Mouse (Mus musculus) layer of hippocampus, postnatal 14 days (tissue): ENCODE measurements around the gene Abca2. TPM values are rescaled to one million over a fixed set of nuclear protein-coding genes. Genes with fewer than 3 reads are reported as not detected.

ENCODE experiments used
- DNase-seq, 2 experiments: peaks; one replicate each; pipeline ENCODE4 v3.0.0; 2021 to 2022; ENCODE audit warnings: low spot score in 2 of 2, mixed read lengths in 1 of 2
- total RNA-seq, 2 experiments: library from RNA; stranded (reverse); gene quantifications; 2 replicates each; pipeline ENCODE4 v1.2.3; 2021

Abca2 gene
- total RNA-seq, 2 experiments from 2014 or later, result 140 to 141 TPM

DNA sequence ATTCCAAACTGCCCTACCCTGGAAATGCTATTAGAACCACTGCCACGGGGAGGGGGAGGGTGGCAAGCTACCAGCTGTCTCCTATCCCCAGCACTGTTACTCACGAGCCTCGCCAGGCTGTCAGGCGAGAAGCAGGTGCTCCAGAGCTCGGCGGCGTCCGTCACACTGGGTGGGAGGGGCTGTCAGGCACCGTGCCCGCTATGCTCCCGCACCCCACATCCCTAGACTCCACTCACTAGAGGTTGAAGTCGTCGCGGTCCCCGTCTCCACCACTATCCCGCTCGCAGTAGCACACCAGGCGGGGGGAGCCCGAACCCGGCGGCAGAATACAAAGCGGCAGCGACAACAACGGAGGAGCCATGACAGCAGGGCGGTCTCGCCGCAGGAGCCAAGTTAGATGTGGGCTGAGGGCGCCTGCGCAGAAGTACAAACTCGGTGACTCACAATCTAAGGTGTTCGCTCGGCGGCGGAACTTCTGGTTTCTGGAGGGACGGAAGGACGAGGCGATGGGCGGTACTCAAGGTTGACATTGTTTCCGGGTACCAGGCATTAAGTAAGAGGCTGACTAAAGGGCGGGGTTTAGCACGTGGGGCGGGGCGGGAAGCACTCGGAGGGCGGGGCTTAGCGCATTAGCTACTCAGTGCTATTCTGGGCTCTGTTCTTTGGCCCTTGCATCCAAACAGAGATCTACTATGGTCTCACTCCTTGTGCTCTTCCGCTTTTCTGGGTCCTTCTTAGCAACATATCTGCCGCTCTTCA, 32.2 kb downstream of the Abca2 start, which contains the start of gene Paxx:
TSS of gene Paxx (minus strand) at position 544 of the 759 bp plus-strand sequence.
- DNase-seq, result peak; percentile 91 to 93

DNA sequence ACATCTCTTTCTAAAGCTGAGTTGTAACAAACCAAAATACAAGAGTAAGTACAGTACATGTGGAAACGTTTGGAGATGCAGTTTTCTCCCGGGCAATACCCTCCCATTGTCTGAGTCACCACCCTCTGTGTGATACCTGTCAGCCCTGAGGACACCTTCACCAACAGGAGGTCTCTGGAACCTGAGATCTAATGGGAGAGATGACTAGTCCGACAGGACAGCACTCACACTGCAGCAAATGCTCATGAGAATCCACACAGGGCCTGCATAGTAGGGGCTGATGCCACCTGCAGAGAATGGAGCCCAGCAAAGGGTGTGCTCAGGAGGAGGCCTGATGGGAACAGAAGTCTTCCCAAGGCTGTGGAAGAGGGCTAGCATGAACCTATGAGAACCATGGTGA, 32.9 kb downstream of the Abca2 start:
- no peak for DNase-seq

DNA sequence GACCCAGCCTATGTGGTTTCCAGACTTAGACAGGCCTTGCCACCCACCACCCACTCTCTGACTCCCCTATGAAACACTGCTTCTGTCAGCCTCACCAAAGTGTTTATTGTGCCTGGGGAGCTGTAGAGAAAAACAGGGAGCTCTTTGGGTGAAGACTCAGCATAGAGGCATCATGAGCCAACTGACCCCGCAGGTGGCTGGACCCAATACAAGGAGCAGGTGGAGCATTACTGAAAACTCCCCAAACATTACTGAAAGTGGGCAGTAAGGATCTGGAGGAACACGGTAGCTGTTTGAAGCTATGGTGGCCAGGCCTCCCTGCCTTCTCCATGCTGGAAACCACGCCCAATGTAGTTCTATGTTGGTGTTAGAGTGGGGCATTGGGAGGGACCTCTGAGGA, 35.1 kb downstream of the Abca2 start:
- DNase-seq, result no peak

DNA sequence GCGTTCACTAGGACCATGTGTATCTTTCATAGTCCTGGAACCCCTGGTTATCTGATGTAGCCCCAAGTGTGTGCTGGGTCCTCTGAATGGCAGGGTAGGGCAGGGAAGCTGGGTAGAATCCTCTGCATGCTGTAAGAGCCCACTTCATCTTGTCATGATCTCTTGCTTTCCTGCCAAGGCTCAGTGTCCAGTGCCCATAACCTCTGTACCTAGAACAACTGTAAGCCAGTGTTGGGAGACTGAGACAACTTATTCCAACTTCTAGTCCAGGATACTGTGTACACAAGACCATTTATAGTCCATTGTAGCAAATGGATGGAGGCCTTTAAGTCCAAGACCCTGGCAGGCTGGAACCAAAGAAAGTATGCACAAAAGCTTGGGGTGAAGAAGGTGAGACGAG, 36.8 kb downstream of the Abca2 start:
- DNase-seq, result no peak

DNA sequence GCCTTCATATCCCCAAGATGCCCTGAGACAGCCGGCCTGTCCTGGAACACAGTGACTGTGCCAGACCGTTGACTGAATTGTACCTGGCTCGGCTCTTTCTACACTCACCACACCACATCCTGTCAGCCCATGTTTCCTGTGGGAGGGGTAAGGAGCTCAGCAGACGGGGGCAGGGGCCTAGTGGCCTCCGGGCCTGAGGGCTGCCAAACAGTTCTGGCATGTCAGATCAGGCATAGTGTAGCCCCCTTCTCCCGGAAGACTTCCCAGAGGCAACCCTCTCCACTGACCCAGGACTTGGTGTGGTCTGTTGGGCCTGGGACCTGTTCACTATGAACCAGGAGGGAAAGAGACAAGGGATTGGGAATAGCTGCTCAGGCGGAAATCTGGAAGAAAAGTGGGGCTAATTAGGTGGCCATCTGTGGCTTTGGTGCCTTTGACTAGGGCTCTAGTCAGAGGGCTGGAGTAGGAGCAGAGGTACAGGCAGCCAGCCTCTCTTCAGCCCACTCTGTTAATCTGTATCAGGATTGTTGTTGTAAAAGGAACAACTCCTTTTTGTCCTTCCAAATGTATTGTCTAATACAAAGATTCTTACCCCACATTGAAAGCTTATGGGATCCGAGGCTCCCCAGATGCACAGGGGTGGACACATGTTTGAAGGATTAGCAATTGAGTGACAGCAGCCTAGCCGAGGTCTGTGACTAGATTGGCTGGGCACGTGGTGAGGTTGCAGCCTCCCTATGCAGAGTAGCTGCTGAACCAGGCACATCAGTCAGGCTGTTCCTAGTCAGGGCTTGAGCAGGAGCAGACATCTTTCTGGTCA, 37.5 kb downstream of the Abca2 start:
- no peak for DNase-seq

DNA sequence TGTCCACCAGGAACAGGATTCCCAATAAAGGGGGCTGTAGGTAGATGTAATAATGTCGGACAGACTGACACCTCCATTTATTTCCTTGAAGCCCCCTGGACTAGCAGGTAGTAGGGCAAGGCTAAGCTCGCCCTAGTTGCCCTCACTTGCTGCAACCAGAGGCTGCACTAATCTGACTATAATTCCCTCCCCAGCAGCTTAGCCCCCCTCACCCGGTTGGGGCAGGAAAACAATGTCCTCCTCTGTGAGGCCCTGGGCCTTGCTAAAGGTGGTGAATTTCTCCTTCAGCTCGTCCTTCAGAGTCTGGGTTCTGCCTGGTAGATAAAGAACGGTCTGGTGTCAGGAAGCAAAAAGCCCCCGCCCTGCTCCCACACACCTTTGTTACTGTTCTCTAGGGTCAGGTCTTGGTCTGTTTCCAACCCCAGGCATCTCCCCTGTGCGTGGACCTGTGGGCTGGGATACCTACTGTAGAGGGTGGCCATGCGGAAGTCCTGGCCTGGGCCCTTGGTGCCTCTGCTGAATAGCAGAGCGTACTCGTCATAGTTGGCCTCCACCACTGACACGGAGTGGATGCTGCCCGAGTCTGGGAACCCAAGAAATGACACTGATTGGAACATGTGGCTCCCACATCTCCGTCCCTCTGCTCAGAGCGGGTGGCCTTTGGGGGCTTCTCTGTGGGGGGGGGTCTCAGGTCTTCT, 39.3 kb downstream of the Abca2 start:
- DNase-seq, result no peak

DNA sequence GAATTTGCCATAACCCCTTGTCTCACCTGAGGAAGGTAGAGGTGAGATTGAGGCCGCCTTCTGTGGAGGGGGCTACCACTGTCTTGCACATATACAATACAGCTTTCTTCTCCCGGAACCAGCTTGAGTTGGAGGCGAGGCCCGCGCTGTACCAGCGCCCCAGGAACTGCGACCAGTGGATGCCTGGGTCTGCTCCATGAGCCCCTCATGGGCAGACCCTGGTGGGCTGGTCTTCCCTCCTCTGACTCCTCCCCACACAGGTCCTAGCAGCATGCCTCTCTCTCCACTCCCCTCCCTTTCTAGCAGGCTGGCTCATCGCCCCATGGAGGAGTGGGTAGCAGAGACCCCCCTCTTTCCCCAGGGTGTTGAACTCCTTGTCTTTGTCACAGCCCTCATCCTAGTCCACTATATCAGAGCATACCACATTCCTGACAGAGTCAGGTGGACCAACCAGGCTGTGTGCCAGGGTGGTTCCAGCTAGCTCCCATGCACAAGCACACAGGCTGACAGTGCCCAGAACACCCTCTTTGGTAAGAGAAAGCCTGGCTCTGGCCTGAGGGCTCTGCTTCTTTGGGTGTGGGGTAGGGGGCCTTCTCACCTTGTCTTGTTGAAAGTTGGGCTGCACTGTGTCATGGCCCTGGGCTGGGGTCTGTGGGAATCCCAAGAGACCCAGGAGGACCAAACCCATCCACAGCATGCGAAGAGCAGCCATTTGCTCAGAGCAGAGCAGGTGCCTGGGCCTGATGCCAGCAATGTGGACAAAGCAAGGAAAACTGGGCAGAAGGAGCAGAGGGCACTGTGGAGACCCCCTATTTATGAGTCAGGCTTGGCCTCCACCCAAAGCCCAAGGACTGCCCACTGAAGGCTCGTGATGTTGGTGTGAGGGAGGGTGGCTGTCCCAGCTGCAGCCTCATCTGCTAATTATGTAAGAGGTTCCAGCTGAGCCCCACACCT, 40.7 kb downstream of the Abca2 start:
- peak in 1 of 2 experiments; percentile 31 for DNase-seq

DNA sequence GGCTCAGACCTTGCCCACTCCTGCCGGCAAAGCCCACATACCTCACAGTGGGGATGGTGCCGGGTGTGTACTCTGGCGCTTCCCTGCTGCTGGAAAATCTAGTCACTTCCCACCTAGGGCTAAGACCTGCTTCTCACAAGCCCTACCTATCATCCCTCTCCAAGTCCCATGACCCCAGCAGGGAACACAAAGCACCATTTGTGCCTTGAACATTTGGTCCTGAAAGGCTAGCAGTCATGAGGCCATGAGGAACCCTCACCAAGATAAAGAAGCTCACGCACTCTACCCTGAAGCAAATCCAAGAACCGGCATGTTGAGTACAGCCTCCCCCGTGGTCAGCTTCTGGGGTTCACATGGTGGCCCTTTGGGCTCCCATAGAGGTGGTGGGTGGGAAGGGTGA, 41.5 kb downstream of the Abca2 start, which contains the start of gene Ptgds:
TSS of gene Ptgds (minus strand) at position 78 of the 400 bp plus-strand sequence.
- no peak for DNase-seq

DNA sequence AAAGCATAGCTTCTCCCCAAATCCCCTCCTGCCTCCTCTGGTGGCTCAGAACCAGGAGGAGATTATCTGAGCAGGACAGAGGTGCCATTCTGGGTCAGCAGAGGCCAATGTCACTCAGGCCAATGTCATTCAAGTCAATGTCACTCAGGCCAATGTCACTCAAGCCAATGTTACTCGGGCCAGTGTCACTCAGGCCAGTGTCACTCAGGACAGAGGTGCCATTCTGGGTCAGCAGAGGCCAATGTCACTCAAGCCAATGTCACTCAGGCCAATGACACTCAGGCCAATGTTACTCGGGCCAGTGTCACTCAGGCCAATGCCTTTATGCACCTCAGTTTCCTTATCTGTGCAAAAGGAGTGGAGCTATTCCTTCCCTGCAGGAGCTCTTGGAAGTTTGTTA, 44.0 kb downstream of the Abca2 start:
- DNase-seq, result no peak

DNA sequence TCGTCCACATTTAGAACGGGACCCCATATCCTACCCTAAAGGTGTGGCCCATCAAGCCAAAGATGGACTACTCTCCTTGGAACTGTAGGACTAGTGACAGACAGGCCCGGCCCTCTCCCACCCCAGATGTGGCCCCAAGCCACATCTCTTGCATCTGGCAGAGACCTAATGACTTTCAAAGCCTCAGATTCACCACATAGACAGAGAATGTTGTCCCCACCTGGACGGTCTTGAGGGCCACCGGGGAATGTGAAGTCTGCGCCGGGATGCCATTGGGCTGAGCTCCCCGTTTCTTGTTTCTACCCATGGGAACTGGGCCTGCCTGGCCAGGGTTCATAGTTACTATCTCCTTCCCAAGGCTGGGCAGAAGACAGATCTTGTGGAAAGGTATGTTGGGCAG, 49.0 kb downstream of the Abca2 start:
- no peak for DNase-seq

DNA sequence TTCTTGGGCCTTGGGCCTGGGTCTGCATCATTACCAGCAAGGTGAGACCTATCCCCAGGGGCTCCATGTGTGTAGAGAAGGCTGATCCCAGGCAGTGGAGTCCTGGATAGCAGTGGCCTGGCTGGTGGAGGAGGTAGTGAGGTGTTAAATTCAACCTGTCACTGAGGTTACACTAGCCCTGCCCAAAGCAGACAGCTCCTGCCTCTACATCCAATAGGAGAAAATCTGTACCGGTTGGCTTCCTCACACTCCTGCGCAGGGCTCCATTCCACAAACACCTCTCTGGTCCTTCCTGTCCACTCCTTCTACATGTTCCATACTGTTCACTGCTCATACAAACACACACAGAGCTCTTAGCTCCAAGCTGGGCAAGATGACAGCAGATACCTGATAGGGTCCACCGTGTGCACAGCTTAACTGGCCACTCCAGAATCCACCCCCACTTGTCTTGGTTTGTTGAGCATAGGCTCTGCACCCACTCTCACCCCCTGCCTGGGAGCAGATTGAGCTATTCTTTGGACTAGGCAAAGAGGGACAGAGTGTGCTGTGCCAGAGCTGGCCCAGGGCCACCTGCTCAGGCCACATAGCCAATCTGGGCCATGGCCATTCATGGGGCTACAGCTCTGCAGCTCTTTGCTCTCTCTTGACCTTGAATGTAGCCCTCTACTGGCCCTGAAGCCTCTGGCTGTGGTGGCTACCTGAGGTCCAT, 49.6 kb downstream of the Abca2 start:
- DNase-seq, result peak in 1 of 2 experiments; percentile 64

DNA sequence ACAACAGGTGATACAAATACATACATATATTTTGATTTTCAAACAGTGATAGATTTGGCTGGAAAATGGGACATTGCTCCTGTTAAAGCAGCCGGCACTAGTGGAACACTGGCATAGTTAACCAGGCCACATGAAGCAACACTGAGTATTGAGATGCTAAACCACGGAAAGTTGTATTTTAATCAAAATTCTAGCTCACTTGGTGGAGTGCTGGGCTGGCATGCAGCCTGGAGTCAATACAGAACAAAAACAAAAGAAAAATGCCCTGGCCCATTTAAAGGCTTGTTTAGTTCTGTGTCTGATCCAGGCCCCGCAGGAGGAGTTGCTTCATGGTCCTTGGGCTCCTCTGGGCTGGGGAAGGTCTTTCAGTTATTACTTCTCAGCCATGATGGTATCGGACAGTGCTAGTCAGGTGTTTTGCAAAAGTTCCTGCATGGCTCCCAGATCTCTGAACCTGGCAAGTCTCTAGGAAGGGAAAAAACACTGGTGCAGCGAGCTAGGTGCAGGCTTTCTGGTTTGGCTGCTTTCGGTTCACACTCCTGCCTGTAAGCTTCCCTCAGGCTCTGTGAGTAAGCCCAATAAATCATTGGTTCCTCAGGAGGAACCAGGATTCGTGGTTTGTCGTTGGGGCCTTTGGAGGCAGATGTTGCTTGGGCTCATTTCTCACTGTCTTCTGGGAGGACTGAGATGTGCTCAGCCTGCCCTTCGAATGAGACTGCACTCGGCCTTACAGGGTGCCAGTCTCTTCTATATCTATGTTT, 51.2 kb downstream of the Abca2 start:
- peak in 1 of 2 experiments; percentile 58 for DNase-seq

DNA sequence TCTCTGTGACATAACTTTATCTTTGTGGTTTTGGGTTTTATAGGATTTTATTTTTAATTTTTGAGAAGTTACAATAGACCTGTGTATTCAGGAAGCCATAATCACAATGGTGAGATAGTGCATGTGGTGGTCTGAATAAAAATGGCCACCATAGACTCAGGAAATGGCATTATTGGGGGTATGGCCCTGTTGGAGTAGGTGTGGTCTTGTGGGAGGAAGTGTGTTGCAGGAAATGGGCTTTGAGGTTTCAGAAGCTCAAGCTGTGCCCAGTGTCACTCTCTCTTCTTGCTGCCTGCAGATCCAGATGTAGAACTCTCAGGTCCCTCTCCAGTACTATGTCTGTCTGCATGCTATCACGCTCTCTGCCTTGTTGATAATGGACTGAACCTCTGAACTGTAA, 52.0 kb downstream of the Abca2 start:
- DNase-seq, result no peak

DNA sequence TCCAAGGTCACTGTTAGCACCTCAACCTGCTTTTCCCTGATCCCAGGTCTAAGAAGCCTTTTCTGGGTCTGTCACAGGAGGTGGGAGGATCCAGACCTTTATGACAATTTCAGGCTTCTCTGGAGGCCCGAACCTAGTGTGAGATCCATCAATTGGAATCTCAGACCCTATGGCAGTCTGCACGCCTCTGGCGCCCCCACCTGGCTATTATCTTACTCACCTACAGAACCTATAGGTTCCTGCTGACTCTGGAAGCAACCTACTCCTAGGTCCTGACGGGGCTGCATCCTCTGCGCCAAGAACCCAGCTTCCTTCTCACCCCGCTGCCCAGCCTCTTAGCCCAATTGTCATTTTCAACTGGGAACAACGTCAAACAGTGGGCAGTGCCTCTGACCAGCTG, 54.5 kb downstream of the Abca2 start:
- DNase-seq, result no peak

DNA sequence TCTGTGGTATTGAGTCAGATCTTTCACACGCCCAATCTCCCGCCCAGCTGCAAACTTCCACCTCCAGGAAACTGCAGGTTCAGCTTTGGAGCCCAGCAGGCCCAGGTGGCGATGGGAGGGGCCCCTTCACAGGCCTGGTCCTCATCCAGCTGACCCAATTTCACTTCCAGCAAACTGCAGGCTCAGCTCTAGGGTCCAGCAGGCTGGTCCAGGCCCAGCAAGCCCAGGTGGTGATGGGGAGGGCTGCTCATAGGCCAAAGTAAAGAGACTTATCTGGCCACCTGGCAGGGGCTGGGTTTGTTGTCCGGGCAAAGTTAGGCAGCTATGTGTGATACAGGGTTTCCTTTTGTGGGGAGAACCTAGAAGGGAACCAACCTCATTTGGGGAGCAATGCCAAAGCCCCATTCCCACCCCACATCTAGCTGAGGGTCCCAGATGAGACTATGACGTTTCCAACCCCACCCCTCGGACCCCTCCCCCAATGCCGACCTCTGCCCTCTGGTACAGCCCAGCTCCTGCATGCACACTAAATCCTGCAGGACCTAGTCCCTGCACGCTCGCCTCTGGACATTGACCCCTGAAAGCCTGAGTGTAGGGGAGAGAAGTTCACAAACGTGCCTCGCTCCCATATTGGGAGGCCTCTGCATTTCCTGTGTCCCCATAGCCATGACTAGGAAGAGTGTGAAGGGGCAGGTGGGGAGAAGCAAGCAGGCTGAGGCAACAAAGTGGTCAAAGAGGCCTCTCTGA, 56.6 kb downstream of the Abca2 start:
- no peak for DNase-seq

DNA sequence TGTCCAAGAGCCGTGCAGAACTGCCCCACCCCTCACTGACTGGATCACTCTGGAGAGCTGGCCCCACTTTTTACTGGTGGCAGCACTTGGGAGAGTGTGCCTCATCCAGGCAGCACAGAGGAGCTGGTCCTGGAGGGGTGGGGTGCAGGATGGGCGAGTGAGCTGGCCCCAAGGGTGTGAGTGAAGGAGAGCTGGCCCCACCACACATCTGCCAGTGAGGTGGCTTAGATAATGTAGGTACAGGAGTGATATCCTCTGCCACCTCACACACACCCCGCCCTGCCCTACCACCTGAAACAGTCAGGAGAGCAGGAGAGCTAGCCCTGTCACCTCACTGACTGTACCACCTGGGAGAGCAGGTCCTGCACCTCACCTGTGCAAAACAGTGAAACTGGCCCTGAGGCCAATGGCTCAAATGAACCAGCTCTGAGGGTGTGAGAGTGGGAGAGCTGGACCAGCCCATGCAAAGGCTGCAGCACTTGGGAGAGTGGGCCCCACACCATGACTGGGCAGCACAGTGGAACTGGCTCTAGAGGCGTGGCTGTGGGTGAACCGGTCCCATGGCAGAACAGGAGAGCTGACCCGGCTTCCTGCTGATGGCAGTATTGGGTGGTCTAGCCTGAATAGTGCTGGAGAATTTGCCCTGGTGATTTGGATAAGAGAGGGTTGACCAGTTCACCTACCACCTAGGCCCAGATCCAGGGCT, 59.6 kb downstream of the Abca2 start:
- DNase-seq, result no peak

DNA sequence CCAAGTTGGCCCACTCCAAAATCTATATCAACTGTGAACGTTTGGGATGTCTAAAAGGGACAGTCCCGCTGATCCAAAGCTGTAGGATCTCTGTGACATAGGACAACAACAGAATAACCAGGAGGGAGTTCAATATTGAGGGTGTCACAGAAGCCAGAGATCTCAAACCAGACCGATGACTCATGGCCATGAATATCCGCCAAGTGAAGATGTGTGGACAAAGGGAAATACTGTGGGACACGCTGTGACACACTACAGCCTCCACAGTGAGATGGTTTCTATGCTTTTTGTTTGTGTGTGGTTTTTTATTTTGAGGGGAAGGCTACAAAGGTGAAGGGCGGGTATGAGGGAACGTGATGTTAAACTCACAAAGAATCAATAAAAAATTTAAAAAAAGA, 60.2 kb downstream of the Abca2 start:
- no peak for DNase-seq

DNA sequence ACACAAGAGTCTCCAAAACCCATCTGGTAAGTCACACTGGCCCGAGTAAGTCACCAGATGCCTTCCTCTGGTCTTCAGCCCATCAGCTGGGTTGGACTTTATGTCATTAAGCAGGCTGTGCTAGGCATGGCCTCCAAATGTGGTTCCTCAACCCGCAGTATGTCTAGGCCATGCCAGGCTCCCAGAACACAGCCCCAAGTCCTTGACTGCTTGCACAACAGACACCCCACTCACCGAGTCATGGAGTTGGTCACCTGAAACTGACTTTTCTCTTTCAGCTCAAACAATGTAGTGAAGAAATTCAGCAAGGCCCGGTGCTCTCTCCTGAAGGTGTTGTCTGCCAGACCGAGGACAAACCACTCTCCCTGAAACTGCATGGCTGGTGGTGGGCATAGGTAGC, 64.5 kb downstream of the Abca2 start:
- DNase-seq, result no peak
